Mouse (Mus musculus): ENCODE measurements at regions not wholly inside any gene's neighbourhood (a gene's known extent, or its start where the extent isn't known, plus 50 kb on each side); places are given as distances from the start of the nearest gene placed in this dataset.

- TF ChIP-seq POLR2A (IDR thresholded peaks at IDR 0.05; ENCODE audit: insufficient read depth, low read depth, low read length) (no peak), CTCF (IDR thresholded peaks at IDR 0.05; ENCODE audit: insufficient read depth, low read depth, low read length) (no peak)
These were observed 243.1 kb downstream of the Lmx1a start for GRCm38 (mm10) chr1:167932088-167932487.
